Mouse (Mus musculus): ENCODE data around the gene Cdkl1. TPM values are rescaled to one million over a fixed set of nuclear protein-coding genes. Genes with fewer than 3 reads are reported as not detected.

Gene Cdkl1
- polyA plus RNA-seq, 1 experiment from 2014 or later: 0.67 TPM

- no peaks in the 10 kb centered on the region for H3K36me3 ChIP-seq
- H3K4me2 ChIP-seq: no peak overlapping the region
- no peaks in the 10 kb centered on the region for H3K9me3 ChIP-seq (replicated peaks)
- 0 out of 2 replicates have a peak, but pooled peaks cover 4% of the 10 kb centered on the region for H3K27me3 ChIP-seq (replicated peaks)
- H3K9ac ChIP-seq: peak overlapping the region; percentile 65; the same call in 1 of the 2 replicates
- no peak for ATAC-seq
- WGBS (ENCODE audit: insufficient replicate concordance): 86% methylated on average over 8 of the region's 8 CpGs
- no peak overlapping the region for H3K4me3 ChIP-seq
- peaks cover 66% of the 10 kb centered on the region for H3K4me1 ChIP-seq
- H3K27ac ChIP-seq: peak overlapping the region; percentile 93
Observed at GRCm38 (mm10) chr12:69781480-69781879, 9.6 kb downstream of the Cdkl1 start.

- no peaks in the 10 kb centered on the region for H3K36me3 ChIP-seq
- H3K4me1 ChIP-seq: peaks cover 43% of the 10 kb centered on the region
- ATAC-seq: no peak
- 61% methylated on average over 2 of the region's 2 CpGs for WGBS (ENCODE audit: insufficient replicate concordance)
- no peak overlapping the region for H3K4me3 ChIP-seq
- no peaks in the 10 kb centered on the region for H3K9me3 ChIP-seq (replicated peaks)
- H3K27ac ChIP-seq: no peak overlapping the region
- H3K9ac ChIP-seq: no peak overlapping the region
- 0 out of 2 replicates have a peak, but pooled peaks cover 4% of the 10 kb centered on the region for H3K27me3 ChIP-seq (replicated peaks)
- H3K4me2 ChIP-seq: no peak overlapping the region
Observed at GRCm38 (mm10) chr12:69777957-69778356, 13.1 kb downstream of the Cdkl1 start.

- 83% methylated on average over 6 of the region's 6 CpGs for WGBS (ENCODE audit: insufficient replicate concordance)
- ATAC-seq: no peak
- Histone ChIP-seq H3K27me3 (replicated peaks) (0 out of 2 replicates have a peak, but pooled peaks cover 4% of the 10 kb centered on the region), H3K4me2 (no peak overlapping the region), H3K4me1 (peaks cover 43% of the 10 kb centered on the region), H3K4me3 (no peak overlapping the region), H3K27ac (peak overlapping the region; percentile 32; the same call in 1 of the 2 replicates), H3K9me3 (replicated peaks) (no peaks in the 10 kb centered on the region), H3K9ac (no peak overlapping the region), H3K36me3 (no peaks in the 10 kb centered on the region)
Observed at GRCm38 (mm10) chr12:69777341-69777730, 13.7 kb downstream of the Cdkl1 start.

- H3K9ac ChIP-seq: 0 out of 2 replicates have a peak overlapping the region, but pooled peaks have one; percentile 12
Observed at GRCm38 (mm10) chr12:69776607-69777340, 14.3 kb downstream of the Cdkl1 start.

GRCm38 (mm10) chr12:69768841-69769240 is 22.2 kb downstream of the Cdkl1 start:
- Histone ChIP-seq H3K4me1 (peaks cover 55% of the 10 kb centered on the region), H3K27me3 (replicated peaks) (no peaks in the 10 kb centered on the region), H3K9ac (peak overlapping the region; percentile 14; the same call in 1 of the 2 replicates), H3K4me3 (no peak overlapping the region), H3K9me3 (replicated peaks) (no peaks in the 10 kb centered on the region), H3K27ac (peak overlapping the region; percentile 37), H3K36me3 (no peaks in the 10 kb centered on the region), H3K4me2 (no peak overlapping the region)
- peak; percentile 60 for ATAC-seq
- WGBS (ENCODE audit: insufficient replicate concordance): 37% methylated on average over 2 of the region's 2 CpGs

More at GRCm38 (mm10) chr12:69776607-69777340, 14.3 kb downstream of the Cdkl1 start:
- Histone ChIP-seq H3K27ac (no peak overlapping the region), H3K9me3 (replicated peaks) (no peaks in the 10 kb centered on the region), H3K36me3 (no peaks in the 10 kb centered on the region), H3K4me2 (peak overlapping the region; percentile 19), H3K4me1 (peaks cover 43% of the 10 kb centered on the region), H3K27me3 (replicated peaks) (0 out of 2 replicates have a peak, but pooled peaks cover 4% of the 10 kb centered on the region), H3K4me3 (no peak overlapping the region)
- WGBS (ENCODE audit: insufficient replicate concordance): 49% methylated on average over 11 of the region's 11 CpGs
- ATAC-seq: peak; percentile 39; the same call in 1 of the 2 replicates

GRCm38 (mm10) chr12:69767476-69768258 is 23.4 kb downstream of the Cdkl1 start:
- Histone ChIP-seq H3K27me3 (replicated peaks) (no peaks in the 10 kb centered on the region), H3K9ac (no peak overlapping the region; the same call in 1 of the 2 replicates), H3K4me1 (peaks cover 59% of the 10 kb centered on the region)

GRCm38 (mm10) chr12:69766185-69766904 is 24.7 kb downstream of the Cdkl1 start:
- ATAC-seq: 0 out of 2 replicates have a peak, but pooled peaks have one; percentile 26
- no peak overlapping the region for H3K4me3 ChIP-seq
- no peaks in the 10 kb centered on the region for H3K9me3 ChIP-seq (replicated peaks)
- peak overlapping the region; percentile 33; the same call in 1 of the 2 replicates for H3K27ac ChIP-seq
- H3K27me3 ChIP-seq (replicated peaks): no peaks in the 10 kb centered on the region
- H3K9ac ChIP-seq: no peak overlapping the region
- WGBS (ENCODE audit: insufficient replicate concordance): 59% methylated on average over 10 of the region's 10 CpGs
- H3K36me3 ChIP-seq: no peaks in the 10 kb centered on the region
- peaks cover 53% of the 10 kb centered on the region for H3K4me1 ChIP-seq
- H3K4me2 ChIP-seq: no peak overlapping the region

More at GRCm38 (mm10) chr12:69767476-69768258, 23.4 kb downstream of the Cdkl1 start:
- Histone ChIP-seq H3K36me3 (no peaks in the 10 kb centered on the region), H3K9me3 (replicated peaks) (no peaks in the 10 kb centered on the region), H3K4me2 (no peak overlapping the region), H3K27ac (peak overlapping the region; percentile 66), H3K4me3 (no peak overlapping the region)
- 56% methylated on average over 9 of the region's 9 CpGs for WGBS (ENCODE audit: insufficient replicate concordance)
- peak; percentile 55; the same call in 1 of the 2 replicates for ATAC-seq

- H3K9ac ChIP-seq: no peak overlapping the region
- H3K4me3 ChIP-seq: no peak overlapping the region
- no peaks in the 10 kb centered on the region for H3K9me3 ChIP-seq (replicated peaks)
- H3K27ac ChIP-seq: 0 out of 2 replicates have a peak overlapping the region, but pooled peaks have one; percentile 33
- WGBS (ENCODE audit: insufficient replicate concordance): 86% methylated on average over 9 of the region's 9 CpGs
- H3K36me3 ChIP-seq: no peaks in the 10 kb centered on the region
- peaks cover 61% of the 10 kb centered on the region for H3K4me1 ChIP-seq
- ATAC-seq: no peak
- H3K4me2 ChIP-seq: no peak overlapping the region
- no peaks in the 10 kb centered on the region for H3K27me3 ChIP-seq (replicated peaks)
Observed at GRCm38 (mm10) chr12:69765543-69765942, 25.5 kb downstream of the Cdkl1 start.

GRCm38 (mm10) chr12:69761603-69762002 is 29.5 kb downstream of the Cdkl1 start:
- Histone ChIP-seq H3K9me3 (replicated peaks) (no peaks in the 10 kb centered on the region), H3K4me3 (no peak overlapping the region), H3K36me3 (no peaks in the 10 kb centered on the region), H3K27me3 (replicated peaks) (no peaks in the 10 kb centered on the region), H3K27ac (peak overlapping the region; percentile 8), H3K4me1 (peaks cover 68% of the 10 kb centered on the region), H3K9ac (no peak overlapping the region), H3K4me2 (no peak overlapping the region)
- no peak for ATAC-seq
- 70% methylated on average over 2 of the region's 2 CpGs for WGBS (ENCODE audit: insufficient replicate concordance)

- Histone ChIP-seq H3K27me3 (replicated peaks) (no peaks in the 10 kb centered on the region), H3K9ac (no peak overlapping the region), H3K27ac (peak overlapping the region; percentile 98), H3K4me2 (no peak overlapping the region), H3K4me1 (peaks cover 68% of the 10 kb centered on the region), H3K9me3 (replicated peaks) (no peaks in the 10 kb centered on the region), H3K36me3 (no peaks in the 10 kb centered on the region), H3K4me3 (no peak overlapping the region)
- no peak for ATAC-seq
- 89% methylated on average over 20 of the region's 20 CpGs for WGBS (ENCODE audit: insufficient replicate concordance)
Observed at GRCm38 (mm10) chr12:69760743-69761406, 30.2 kb downstream of the Cdkl1 start.

- Histone ChIP-seq H3K36me3 (no peaks in the 10 kb centered on the region), H3K4me2 (peak overlapping the region; percentile 68), H3K4me3 (no peak overlapping the region), H3K27ac (peak overlapping the region; percentile 98), H3K9me3 (replicated peaks) (no peaks in the 10 kb centered on the region), H3K27me3 (replicated peaks) (no peaks in the 10 kb centered on the region), H3K4me1 (peaks cover 70% of the 10 kb centered on the region), H3K9ac (peak overlapping the region; percentile 71)
- ATAC-seq: no peak
- WGBS (ENCODE audit: insufficient replicate concordance): 40% methylated on average over 6 of the region's 6 CpGs
Observed at GRCm38 (mm10) chr12:69760014-69760413, 31.1 kb downstream of the Cdkl1 start.
